Mouse (Mus musculus): ENCODE data around the gene Gm10061. TPM values are rescaled to one million over a fixed set of nuclear protein-coding genes. Genes with fewer than 3 reads are reported as not detected.

Gm10061 gene
- polyA plus RNA-seq (2012; rRNA removed; ENCODE audit: low replicate concordance): not detected in 2 replicates

GRCm38 (mm10) chr16:89150786-89151185 lies at the start of gene Gm10061:
TSS of gene Gm10061 (plus strand) at chr16:89151086.

GRCm38 (mm10) chr16:89140551-89140950 lies 10.3 kb upstream of the Gm10061 start, which contains the start of gene Gm6358:
TSS of gene Gm6358 (plus strand) at chr16:89140851.

GRCm38 (mm10) chr16:89157652-89158051 lies 6.8 kb downstream of the Gm10061 start, which contains the start of gene Gm9789:
TSS of gene Gm9789 (plus strand) at chr16:89157952.

GRCm38 (mm10) chr16:89169190-89169589 lies 18.3 kb downstream of the Gm10061 start, which contains the start of gene Gm7735:
TSS of gene Gm7735 (plus strand) at chr16:89169490.

GRCm38 (mm10) chr16:89174435-89174834 lies 23.5 kb downstream of the Gm10061 start, which contains the start of gene 1110057P08Rik:
TSS of gene 1110057P08Rik (plus strand) at chr16:89174735.

Other genes with a start within 250 kb of the Gm10061 start
- not detected in 2 replicates for gene Krtap19-9b, start 218.8 kb upstream of the Gm10061 start, polyA plus RNA-seq (2012; rRNA removed; ENCODE audit: low replicate concordance)
- gene Krtap16-3, start 188.2 kb upstream of the Gm10061 start, polyA plus RNA-seq (2012; rRNA removed; ENCODE audit: low replicate concordance): not detected in 2 replicates
- not detected in 2 replicates for gene Krtap22-2, start 140.3 kb upstream of the Gm10061 start, polyA plus RNA-seq (2012; rRNA removed; ENCODE audit: low replicate concordance)
- gene Gm10229, start 135.8 kb upstream of the Gm10061 start, polyA plus RNA-seq (2012; rRNA removed; ENCODE audit: low replicate concordance): not detected in 2 replicates
- not detected in 2 replicates for gene Krtap6-1, start 119.4 kb upstream of the Gm10061 start, polyA plus RNA-seq (2012; rRNA removed; ENCODE audit: low replicate concordance)
- not detected in 2 replicates for gene Gm10228, start 109.6 kb upstream of the Gm10061 start, polyA plus RNA-seq (2012; rRNA removed; ENCODE audit: low replicate concordance)
- not detected in 2 replicates for gene Krtap6-5, start 103.2 kb upstream of the Gm10061 start, polyA plus RNA-seq (2012; rRNA removed; ENCODE audit: low replicate concordance)
- not detected in 2 replicates for gene 1110025L11Rik, start 87.1 kb upstream of the Gm10061 start, polyA plus RNA-seq (2012; rRNA removed; ENCODE audit: low replicate concordance)
- not detected in 2 replicates for gene Krtap6-3, start 67.1 kb upstream of the Gm10061 start, polyA plus RNA-seq (2012; rRNA removed; ENCODE audit: low replicate concordance)
- gene Gm6358, start 10.2 kb upstream of the Gm10061 start, polyA plus RNA-seq (2012; rRNA removed; ENCODE audit: low replicate concordance): not detected in 2 replicates
- gene Gm9789, start 6.9 kb downstream of the Gm10061 start, polyA plus RNA-seq (2012; rRNA removed; ENCODE audit: low replicate concordance): not detected in 2 replicates
- not detected in 2 replicates for gene Gm7735, start 18.4 kb downstream of the Gm10061 start, polyA plus RNA-seq (2012; rRNA removed; ENCODE audit: low replicate concordance)
- gene 1110057P08Rik, start 23.6 kb downstream of the Gm10061 start, polyA plus RNA-seq (2012; rRNA removed; ENCODE audit: low replicate concordance): not detected in 2 replicates
- gene Krtap20-2, start 54.8 kb downstream of the Gm10061 start, polyA plus RNA-seq (2012; rRNA removed; ENCODE audit: low replicate concordance): not detected in 2 replicates

Data from subcutaneous adipose tissue, adult 2 months (tissue).